Mouse (Mus musculus) neural tube, embryonic 12.5 days (tissue): ENCODE measurements around the gene Axin1. TPM values are rescaled to one million over a fixed set of nuclear protein-coding genes. Genes with fewer than 3 reads are reported as not detected.
"Not testable (repeated sequence)": the region's sequence is repeated elsewhere in the genome, so short reads cannot be mapped to it uniquely, and the experiment has no call there.

Source experiments
- ATAC-seq: fragments of 200-750 bp; cut with Nextera tagmentation; 2 replicates; pipeline ENCODE4 v1.8.0; 2017; ENCODE audit warnings: low read depth, mild to moderate bottlenecking, moderate TSS enrichment, moderate library complexity; ENCODE audit not compliant: low FRiP score
- H3K27ac ChIP-seq: fragments of 300-500 bp; sonication (generic); 2 replicates; pipeline ENCODE4 v1.5.1; 2016
- H3K27me3 ChIP-seq: fragments of 300-500 bp; sonication (generic); replicated peaks from 2 replicates; pipeline ENCODE4 v1.6.1; 2016; ENCODE audit warnings: mild to moderate bottlenecking
- H3K36me3 ChIP-seq: fragments of 300-500 bp; sonication (generic); 2 replicates; pipeline ENCODE4 v1.6.1; 2016; ENCODE audit warnings: mild to moderate bottlenecking
- H3K4me1 ChIP-seq: fragments of 300-500 bp; sonication (generic); 2 replicates; pipeline ENCODE4 v1.6.1; 2016
- H3K4me2 ChIP-seq: fragments of 300-500 bp; sonication (generic); replicated peaks from 2 replicates; pipeline ENCODE4 v1.6.1; 2016; ENCODE audit warnings: mild to moderate bottlenecking
- H3K4me3 ChIP-seq: fragments of 300-500 bp; sonication (generic); 2 replicates; pipeline ENCODE4 v1.5.1; 2016
- H3K9ac ChIP-seq: fragments of 300-500 bp; sonication (generic); 2 replicates; pipeline ENCODE4 v1.6.1; 2016; ENCODE audit warnings: mild to moderate bottlenecking
- H3K9me3 ChIP-seq: fragments of 300-500 bp; sonication (generic); 2 replicates; pipeline ENCODE4 v1.6.1; 2016; ENCODE audit warnings: mild to moderate bottlenecking
- whole genome bisulfite sequencing: fragments of 180-500 bp; shearing (Covaris S2); methylation state at CpG from one replicate; pipeline ENCODE4 v1.1.7; 2016; 5-methylcytosine and 5-hydroxymethylcytosine counted together
- polyA plus RNA-seq: library from polyadenylated mRNA; unstranded; fragments of >200 nt; fragmentation: Nextera tagmentation; extraction: Ambion mirVana; gene quantifications from 2 replicates; pipeline ENCODE4 v1.2.1, GENCODE M21; 2016

Gene Axin1
- 22.6 and 23.4 TPM in 2 replicates for polyA plus RNA-seq

- WGBS, result under 1% methylated on average over 42 of the region's 42 CpGs
- Histone ChIP-seq H3K4me3 (peak within 1 kb of the TSS; percentile 92), H3K4me2 (peak within 1 kb of the TSS; percentile 90), H3K36me3 (peaks cover 9% of the 10 kb centered on the region), H3K4me1 (peaks cover 21% of the 10 kb centered on the region), H3K27me3 (no peaks in the 10 kb centered on the region), H3K9ac (peak within 1 kb of the TSS; percentile 93), H3K27ac (peak within 1 kb of the TSS; percentile 88), H3K9me3 (no peaks in the 10 kb centered on the region)
- peak; percentile 97 for ATAC-seq
Observed at GRCm38 (mm10) chr17:26138239-26138836, at the start of gene Axin1. Gene Axin1, plus strand, starts transcription at chr17:26138688.

GRCm38 (mm10) chr17:26089905-26090632 lies 48.4 kb upstream of the Axin1 start, which contains the start of gene Decr2:
Gene Decr2, minus strand, starts transcription at chr17:26090337.
- Histone ChIP-seq H3K9ac (peak within 1 kb of the TSS; percentile 69), H3K4me2 (peak within 1 kb of the TSS; percentile 84), H3K4me1 (no peaks in the 10 kb centered on the region), H3K4me3 (peak within 1 kb of the TSS; percentile 50), H3K36me3 (peaks cover 4% of the 10 kb centered on the region; the same call in 1 of the 2 replicates), H3K9me3 (no peaks in the 10 kb centered on the region), H3K27ac (peak within 1 kb of the TSS; percentile 26; the same call in 1 of the 2 replicates), H3K27me3 (no peaks in the 10 kb centered on the region)
- 2% methylated on average over 32 of the region's 32 CpGs for WGBS
- peak; percentile 68 for ATAC-seq

DNA sequence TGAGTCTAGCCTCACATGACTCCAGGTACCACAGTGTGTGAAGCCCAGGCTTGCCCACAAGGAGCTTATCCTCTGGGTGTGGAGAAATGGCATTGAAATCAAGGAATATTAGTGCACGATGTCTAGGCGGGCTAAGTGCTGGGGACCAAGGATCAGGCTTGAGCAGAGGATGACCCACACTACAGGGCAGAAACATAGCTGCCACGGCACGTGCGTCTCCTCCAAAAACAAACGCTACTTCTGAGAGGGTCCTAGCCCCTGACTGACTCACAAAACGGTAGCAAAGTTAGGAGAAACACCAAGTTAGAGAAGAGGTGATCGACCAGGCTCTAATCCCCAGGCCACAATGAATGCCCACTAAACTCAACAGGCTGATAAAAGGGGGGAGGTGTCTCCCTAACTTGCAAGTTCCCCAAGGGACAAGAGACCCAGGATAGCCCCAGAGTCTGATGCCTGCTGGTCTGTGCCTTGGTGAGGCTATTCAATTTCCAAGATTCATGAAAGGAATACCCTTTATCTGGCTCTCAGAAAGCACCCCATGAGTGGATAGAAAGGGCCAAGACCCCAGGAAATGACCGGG lies 43.9 kb upstream of the Axin1 start:
- 29% methylated on average over 9 of the region's 9 CpGs for WGBS
- H3K4me3 ChIP-seq, result peak overlapping the region; percentile 56
- H3K27me3 ChIP-seq, result no peaks in the 10 kb centered on the region
- H3K36me3 ChIP-seq, result peaks cover 4% of the 10 kb centered on the region; the same call in 1 of the 2 replicates
- H3K4me1 ChIP-seq, result no peaks in the 10 kb centered on the region
- no peak overlapping the region for H3K27ac ChIP-seq
- H3K9me3 ChIP-seq, result no peaks in the 10 kb centered on the region
- peak overlapping the region; percentile 78 for H3K9ac ChIP-seq
- peak overlapping the region; percentile 87 for H3K4me2 ChIP-seq
- no peak for ATAC-seq

GRCm38 (mm10) chr17:26095121-26095740 lies 43.3 kb upstream of the Axin1 start, which contains the start of gene Nme4:
Gene Nme4, minus strand, starts transcription at chr17:26095602.
- Histone ChIP-seq H3K4me3 (peak within 1 kb of the TSS; percentile 56), H3K4me1 (no peaks in the 10 kb centered on the region), H3K36me3 (peaks cover 4% of the 10 kb centered on the region; the same call in 1 of the 2 replicates), H3K27ac (no peak within 1 kb of the TSS), H3K27me3 (no peaks in the 10 kb centered on the region), H3K9ac (peak within 1 kb of the TSS; percentile 78), H3K9me3 (no peaks in the 10 kb centered on the region), H3K4me2 (peak within 1 kb of the TSS; percentile 87)
- 3% methylated on average over 47 of the region's 47 CpGs for WGBS
- ATAC-seq, result peak; percentile 64

DNA sequence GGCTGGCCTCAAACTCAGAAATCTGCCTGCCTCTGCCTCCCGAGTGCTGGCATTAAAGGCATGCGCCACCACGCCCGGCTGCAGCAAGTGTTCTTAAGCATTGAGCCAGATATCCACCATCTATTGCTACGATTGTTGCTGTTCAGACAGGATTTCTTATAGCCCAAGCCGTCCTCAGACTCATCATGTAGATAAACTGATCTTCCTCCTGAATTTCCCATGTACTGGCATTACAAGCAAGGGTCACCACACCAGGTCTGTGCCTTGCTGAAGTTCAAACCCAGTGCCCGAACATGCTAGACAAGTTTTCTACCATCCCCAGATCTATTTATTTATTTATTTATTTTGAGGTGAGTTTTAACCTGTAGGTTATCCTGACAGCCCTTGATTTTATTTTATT lies 40.0 kb upstream of the Axin1 start:
- Histone ChIP-seq H3K4me1 (no peaks in the 10 kb centered on the region), H3K36me3 (no peaks in the 10 kb centered on the region), H3K27me3 (no peaks in the 10 kb centered on the region), H3K9me3 (no peaks in the 10 kb centered on the region), H3K4me2 (no peak overlapping the region), H3K27ac (no peak overlapping the region), H3K4me3 (no peak overlapping the region), H3K9ac (no peak overlapping the region)
- no peak for ATAC-seq
- 91% methylated on average over 7 of the region's 7 CpGs for WGBS

DNA sequence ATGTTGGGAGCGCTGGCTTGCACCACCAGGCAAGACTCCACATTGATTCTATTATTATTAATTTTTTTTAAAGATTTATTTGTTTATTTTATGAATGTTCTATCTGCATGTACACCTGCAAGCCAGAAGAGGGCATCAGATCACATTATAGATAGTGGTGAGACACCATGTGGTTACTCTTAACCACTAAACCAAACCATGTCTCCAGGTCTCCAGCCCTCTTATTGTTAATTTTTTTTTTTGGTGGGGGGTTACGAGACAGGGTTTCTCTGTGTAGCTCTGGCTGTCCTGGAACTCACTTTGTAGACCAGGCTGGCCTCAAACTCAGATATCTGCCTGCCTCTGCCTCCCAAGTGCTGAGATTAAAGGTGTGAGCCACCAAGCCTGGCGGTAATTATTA lies 39.2 kb upstream of the Axin1 start:
- 60% methylated on average over 3 of the region's 3 CpGs for WGBS
- not testable (repeated sequence) for H3K27ac ChIP-seq, H3K4me1 ChIP-seq, H3K9ac ChIP-seq, H3K9me3 ChIP-seq, H3K27me3 ChIP-seq, H3K4me3 ChIP-seq, ATAC-seq, H3K4me2 ChIP-seq, H3K36me3 ChIP-seq

- Histone ChIP-seq H3K9me3 (no peaks in the 10 kb centered on the region), H3K27ac (no peak overlapping the region), H3K9ac (no peak overlapping the region), H3K4me3 (no peak overlapping the region), H3K4me2 (no peak overlapping the region), H3K4me1 (no peaks in the 10 kb centered on the region), H3K27me3 (no peaks in the 10 kb centered on the region), H3K36me3 (no peaks in the 10 kb centered on the region)
- ATAC-seq, result no peak
- WGBS, result 54% methylated on average over 2 of the region's 2 CpGs
Observed at GRCm38 (mm10) chr17:26100166-26100565, 38.3 kb upstream of the Axin1 start.

DNA sequence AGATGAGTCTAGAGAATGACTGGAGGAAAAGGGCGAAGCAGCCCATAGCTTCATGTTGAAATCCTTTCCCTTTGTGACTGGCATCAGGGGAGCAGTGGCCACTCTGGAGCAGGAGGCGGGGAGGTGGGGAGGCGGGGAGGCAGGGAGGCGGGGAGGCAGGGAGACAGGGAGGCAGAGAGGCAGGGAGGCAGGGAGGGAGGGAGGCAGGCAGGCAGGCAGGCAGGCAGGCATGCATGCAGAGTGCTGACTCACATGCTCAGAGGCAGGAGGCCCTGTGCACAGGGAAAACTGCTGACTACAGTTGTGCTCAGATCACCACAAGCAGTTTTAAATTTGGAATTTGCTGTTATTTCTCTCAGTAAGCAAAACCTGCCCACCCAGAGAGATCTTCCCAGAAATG lies 37.0 kb upstream of the Axin1 start:
- H3K4me2 ChIP-seq, result no peak overlapping the region
- WGBS, result 38% methylated on average over 4 of the region's 4 CpGs
- no peaks in the 10 kb centered on the region for H3K36me3 ChIP-seq
- no peak overlapping the region for H3K27ac ChIP-seq
- H3K4me3 ChIP-seq, result no peak overlapping the region
- no peak overlapping the region for H3K9ac ChIP-seq
- H3K27me3 ChIP-seq, result no peaks in the 10 kb centered on the region
- ATAC-seq, result no peak
- H3K9me3 ChIP-seq, result no peaks in the 10 kb centered on the region
- H3K4me1 ChIP-seq, result no peaks in the 10 kb centered on the region

GRCm38 (mm10) chr17:26105619-26106018 lies 32.9 kb upstream of the Axin1 start:
- H3K9me3 ChIP-seq, result no peaks in the 10 kb centered on the region
- H3K4me2 ChIP-seq, result no peak overlapping the region
- no peaks in the 10 kb centered on the region for H3K36me3 ChIP-seq
- WGBS, result 76% methylated on average over 4 of the region's 4 CpGs
- H3K4me1 ChIP-seq, result no peaks in the 10 kb centered on the region
- H3K27ac ChIP-seq, result no peak overlapping the region
- H3K9ac ChIP-seq, result no peak overlapping the region
- peaks cover 2% of the 10 kb centered on the region; the same call in 1 of the 2 replicates for H3K27me3 ChIP-seq
- no peak overlapping the region for H3K4me3 ChIP-seq
- ATAC-seq, result no peak

DNA sequence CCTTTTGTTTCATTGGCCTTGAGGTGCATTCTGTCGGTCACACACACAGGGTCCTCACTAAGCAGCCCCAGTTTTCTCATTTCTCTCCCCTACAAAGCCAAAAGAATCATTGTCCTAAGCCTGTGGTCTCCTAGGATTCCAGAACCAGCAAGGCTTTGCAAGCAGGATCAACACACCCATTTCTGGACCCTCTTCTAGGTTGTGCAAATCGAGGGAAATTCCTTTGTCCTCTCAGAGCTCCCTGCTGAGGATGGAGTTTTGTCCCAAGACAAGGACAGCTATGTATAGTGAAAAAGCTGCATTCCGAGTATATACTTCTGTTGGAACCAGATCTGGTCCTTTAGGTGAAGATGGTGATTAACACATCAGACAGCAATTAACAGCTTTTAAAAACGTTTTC lies 28.3 kb upstream of the Axin1 start:
- no peak for ATAC-seq
- Histone ChIP-seq H3K4me2 (no peak overlapping the region), H3K9me3 (no peaks in the 10 kb centered on the region), H3K36me3 (no peaks in the 10 kb centered on the region), H3K27me3 (peaks cover 46% of the 10 kb centered on the region), H3K4me1 (peaks cover 13% of the 10 kb centered on the region), H3K9ac (no peak overlapping the region), H3K4me3 (no peak overlapping the region), H3K27ac (no peak overlapping the region)
- 28% methylated on average over 4 of the region's 4 CpGs for WGBS

DNA sequence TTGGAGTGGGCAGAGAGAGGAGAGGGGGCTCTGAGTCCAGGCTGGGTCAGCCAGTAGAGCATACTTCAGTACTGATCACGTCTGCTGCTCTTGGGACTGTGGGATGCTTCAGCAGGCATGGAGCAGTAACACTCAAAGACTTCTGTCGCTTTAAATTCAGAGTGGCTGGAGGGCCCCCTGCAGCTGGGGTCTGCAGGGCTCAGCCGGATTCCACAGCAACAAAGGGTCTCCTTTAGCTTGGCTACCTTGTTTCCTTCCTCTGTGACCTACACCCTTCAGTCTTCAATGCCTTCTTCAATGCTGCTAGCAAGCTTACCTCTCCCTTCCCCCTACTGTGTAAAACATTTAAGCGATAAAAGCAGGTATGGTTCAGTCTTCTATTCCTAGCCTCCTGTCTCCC lies 27.5 kb upstream of the Axin1 start:
- Histone ChIP-seq H3K4me2 (no peak overlapping the region), H3K4me3 (no peak overlapping the region), H3K4me1 (peaks cover 13% of the 10 kb centered on the region), H3K27me3 (peaks cover 54% of the 10 kb centered on the region), H3K36me3 (no peaks in the 10 kb centered on the region), H3K9ac (no peak overlapping the region), H3K9me3 (no peaks in the 10 kb centered on the region), H3K27ac (no peak overlapping the region)
- WGBS, result 2% methylated on average over 4 of the region's 4 CpGs
- no peak for ATAC-seq

- H3K4me2 ChIP-seq, result no peak overlapping the region
- 29% methylated on average over 4 of the region's 4 CpGs for whole genome bisulfite sequencing
- no peaks in the 10 kb centered on the region for H3K36me3 ChIP-seq
- no peak for ATAC-seq
- no peaks in the 10 kb centered on the region for H3K9me3 ChIP-seq
- H3K27ac ChIP-seq, result no peak overlapping the region
- peaks cover 13% of the 10 kb centered on the region for H3K4me1 ChIP-seq
- H3K4me3 ChIP-seq, result no peak overlapping the region
- H3K27me3 ChIP-seq, result peaks cover 61% of the 10 kb centered on the region
- H3K9ac ChIP-seq, result no peak overlapping the region
Observed at GRCm38 (mm10) chr17:26111722-26112121, 26.8 kb upstream of the Axin1 start.
